Mouse (Mus musculus) G1E (cell line): ENCODE results near the gene Eif4e1b.

Source experiments
- CTCF ChIP-seq: IDR thresholded peaks from 2 replicates; pipeline ENCODE4 v1.5.1; 2012; ENCODE audit warnings: low read depth, low read length, inconsistent platforms, mixed read lengths
- GATA2 ChIP-seq: IDR thresholded peaks from 2 replicates; pipeline ENCODE4 v1.6.1; 2012; ENCODE audit warnings: low read depth, low read length, inconsistent platforms, borderline replicate concordance

- TF ChIP-seq CTCF, result no peak
- no peak for TF ChIP-seq GATA2
These were observed 45.7 kb downstream of the Eif4e1b start for GRCm38 (mm10) chr13:54829450-54829849.
